In genomic region chr1:82987530-82988198, GRCm38 (mm10) we compare ENCODE assay signal across 9 mouse cellular contexts. TPM values are rescaled to one million over a fixed set of nuclear protein-coding genes. Genes with fewer than 3 reads are reported as not detected.
A peak's percentile ranks its signal among the peaks of the same experiment; 100 is the strongest.
DNase-seq lines count a peak whose midpoint lies in the region; ATAC-seq and TF ChIP-seq lines count a peak whose summit lies in the region.
"Had no signal": no experiment of that assay in that cellular context is flagged by ENCODE, and none has a peak within 500 bp of the region (broad histone marks: within the 10 kb centered on the region; RNA-seq: fewer than 3 reads in every experiment).

No protein-coding gene starts in this region.

- no peak for DNase-seq in gastrocnemius, adult 2 months
- DNase-seq in gastrocnemius, postnatal 10 days: no peak
- peak; percentile 17 for DNase-seq in 3134 (ENCODE audit: extremely low read depth, insufficient read length, low spot score)
- DNase-seq in T-cell, adult 2 months (ENCODE audit: low spot score): peak; percentile 59
- peak; percentile 58 for DNase-seq in hindlimb bud, embryonic 11.5 days (ENCODE audit: extremely low spot score, low read depth, low spot score)
- DNase-seq in lung, postnatal 36 days: peak; percentile 93
- peak; percentile 38 for DNase-seq in yolk sac, embryonic 10.5 days (ENCODE audit: low spot score)

- no peak overlapping the region for H3K4me2 ChIP-seq in embryonic facial prominence, embryonic 12.5 days (replicated peaks)

- no peaks in the 10 kb centered on the region for H3K27me3 ChIP-seq in embryonic facial prominence, embryonic 12.5 days

- peak; percentile 79 for TF ChIP-seq CTCF in gastrocnemius, adult 2 months (IDR thresholded peaks at IDR 0.05)

- ATAC-seq in embryonic facial prominence, embryonic 12.5 days (ENCODE audit: insufficient number of reproducible peaks, insufficient read depth, low FRiP score, low TSS enrichment): 0 out of 2 replicates have a peak, but pooled peaks have one; percentile 10

- no peaks in the 10 kb centered on the region for H3K4me1 ChIP-seq in embryonic facial prominence, embryonic 12.5 days

- no peak overlapping the region for H3K9ac ChIP-seq in embryonic facial prominence, embryonic 12.5 days

- no peak overlapping the region for H3K27ac ChIP-seq in gastrocnemius, adult 2 months
- H3K27ac ChIP-seq in embryonic facial prominence, embryonic 12.5 days: no peak overlapping the region

- H3K36me3 ChIP-seq in embryonic facial prominence, embryonic 12.5 days: no peaks in the 10 kb centered on the region

- H3K4me3 ChIP-seq in gastrocnemius, adult 2 months: no peak overlapping the region
- no peak overlapping the region for H3K4me3 ChIP-seq in embryonic facial prominence, embryonic 12.5 days

- H3K9me3 ChIP-seq in embryonic facial prominence, embryonic 12.5 days: peaks cover 5% of the 10 kb centered on the region; the same call in 1 of the 2 replicates

- WGBS in embryonic facial prominence, embryonic 12.5 days: 26% methylated on average over 4 of the region's 4 CpGs

- intact Hi-C loops in gastrocnemius, adult 2 months (cut with DNase I): loop anchor here (1.0 kb wide), 1 partner anchor 200 kb away; no protein-coding TSS in a partner anchor

RNA-seq across cellular contexts. Expression of gene Gm47959, which starts 12.7 kb away (rescaled TPM):
- total RNA-seq in gastrocnemius, adult 2 months (2021): not detected
- not detected for total RNA-seq in gastrocnemius, postnatal 10 days (2021)
- polyA plus RNA-seq in embryonic facial prominence, embryonic 12.5 days (2016; fragmentation: Nextera tagmentation; extraction: Ambion mirVana): not detected in 2 replicates
- total RNA-seq: adrenal gland, adult 18-20 months had no signal

RNA-seq across cellular contexts. Expression of gene Gm47955, which starts 27.6 kb away (rescaled TPM):
- not detected for total RNA-seq in gastrocnemius, adult 2 months (2021)
- not detected for total RNA-seq in gastrocnemius, postnatal 10 days (2021)
- polyA plus RNA-seq in embryonic facial prominence, embryonic 12.5 days (2016; fragmentation: Nextera tagmentation; extraction: Ambion mirVana): not detected in 2 replicates
- total RNA-seq: adrenal gland, adult 18-20 months had no signal

RNA-seq across cellular contexts. Expression of gene Gm7544, which starts 31.9 kb away (rescaled TPM):
- not detected for total RNA-seq in gastrocnemius, adult 2 months (2021)
- total RNA-seq in gastrocnemius, postnatal 10 days (2021): not detected
- polyA plus RNA-seq in embryonic facial prominence, embryonic 12.5 days (2016; fragmentation: Nextera tagmentation; extraction: Ambion mirVana): not detected in 2 replicates
- total RNA-seq: adrenal gland, adult 18-20 months had no signal

RNA-seq across cellular contexts. Expression of gene A030003K21Rik, which starts 44.5 kb away (rescaled TPM):
- not detected for total RNA-seq in gastrocnemius, adult 2 months (2021)
- total RNA-seq in gastrocnemius, postnatal 10 days (2021): not detected
- polyA plus RNA-seq in embryonic facial prominence, embryonic 12.5 days (2016; fragmentation: Nextera tagmentation; extraction: Ambion mirVana): not detected in 2 replicates
- total RNA-seq: adrenal gland, adult 18-20 months had no signal

RNA-seq across cellular contexts. Expression of gene Slc19a3, which starts 50.6 kb away (rescaled TPM):
- not detected for total RNA-seq in gastrocnemius, adult 2 months (2021)
- under 1 TPM in 1 of 2 experiments, not detected in 1; 0.16 TPM for total RNA-seq in gastrocnemius, postnatal 10 days (2021)
- 0.20 and 0.32 TPM in 2 replicates for polyA plus RNA-seq in embryonic facial prominence, embryonic 12.5 days (2016; fragmentation: Nextera tagmentation; extraction: Ambion mirVana)

Comparison
In these comparisons a context has a peak if more than half of its experiments do, and no peak if none do; other contexts are left out.
1. DNase-seq: peak in 3134 (single experiment), T-cell, adult 2 months (single experiment), hindlimb bud, embryonic 11.5 days (single experiment), lung, postnatal 36 days (single experiment) and yolk sac, embryonic 10.5 days (single experiment); none in gastrocnemius, adult 2 months (single experiment) and gastrocnemius, postnatal 10 days (single experiment).